Mouse (Mus musculus) liver, embryonic 16.5 days (tissue): ENCODE results near the gene Gm6169. TPM values are rescaled to one million over a fixed set of nuclear protein-coding genes. Genes with fewer than 3 reads are reported as not detected.
A peak's percentile ranks its signal among the peaks of the same experiment; 100 is the strongest.
"Not testable (repeated sequence)": the region's sequence is repeated elsewhere in the genome, so short reads cannot be mapped to it uniquely, and the experiment has no call there.

Experiments
- ATAC-seq: fragments of 200-750 bp; cut with Nextera tagmentation; 2 replicates; pipeline ENCODE4 v1.8.0; 2017; ENCODE audit warnings: low read depth, mild to moderate bottlenecking, moderate number of reproducible peaks, moderate library complexity
- H3K27ac ChIP-seq: fragments of 300-500 bp; sonication (generic); 2 replicates; pipeline ENCODE4 v1.5.1; 2014; ENCODE audit warnings: mild to moderate bottlenecking, low read length
- H3K27me3 ChIP-seq: fragments of 300-500 bp; sonication (generic); 2 replicates; pipeline ENCODE4 v1.6.1; 2014; ENCODE audit warnings: low read depth, low read length, mixed read lengths; ENCODE audit not compliant: control insufficient read depth, insufficient read depth
- H3K36me3 ChIP-seq: fragments of 300-500 bp; sonication (generic); 2 replicates; pipeline ENCODE4 v1.6.1; 2014; ENCODE audit warnings: mild to moderate bottlenecking; ENCODE audit not compliant: control insufficient read depth, insufficient read depth
- H3K4me1 ChIP-seq: fragments of 300-500 bp; sonication (generic); 2 replicates; pipeline ENCODE4 v1.6.1; 2014; ENCODE audit warnings: low read depth, low read length, mixed read lengths; ENCODE audit not compliant: control insufficient read depth
- H3K4me2 ChIP-seq: fragments of 300-500 bp; sonication (generic); 2 replicates; pipeline ENCODE4 v1.6.1; 2014; ENCODE audit warnings: low read depth, low read length, mixed read lengths
- H3K4me3 ChIP-seq: fragments of 300-500 bp; sonication (generic); 2 replicates; pipeline ENCODE4 v1.5.1; 2014; ENCODE audit warnings: low read depth, mild to moderate bottlenecking, low read length
- H3K9ac ChIP-seq: fragments of 300-500 bp; sonication (generic); 2 replicates; pipeline ENCODE4 v1.6.1; 2014; ENCODE audit warnings: low read depth, low read length
- H3K9me3 ChIP-seq: fragments of 300-500 bp; sonication (generic); replicated peaks from 2 replicates; pipeline ENCODE4 v1.6.1; 2016; ENCODE audit warnings: low read length; ENCODE audit not compliant: control insufficient read depth
- WGBS: fragments of 180-500 bp; shearing (Covaris S2); extraction: QIAGEN DNeasy Blood & Tissue Kit; methylation state at CpG from one replicate; pipeline ENCODE4 v1.1.7; 2014; ENCODE audit not compliant: insufficient replicate concordance; 5-methylcytosine and 5-hydroxymethylcytosine counted together
- polyA plus RNA-seq: library from polyadenylated mRNA; unstranded; fragments of >200 nt; fragmentation: Nextera tagmentation; extraction: Ambion mirVana; gene quantifications from 2 replicates; pipeline ENCODE4 v1.2.1, GENCODE M21; 2015

The Gm6169 gene
- polyA plus RNA-seq, 1 experiment from 2014 or later, result 0.45 TPM

DNA sequence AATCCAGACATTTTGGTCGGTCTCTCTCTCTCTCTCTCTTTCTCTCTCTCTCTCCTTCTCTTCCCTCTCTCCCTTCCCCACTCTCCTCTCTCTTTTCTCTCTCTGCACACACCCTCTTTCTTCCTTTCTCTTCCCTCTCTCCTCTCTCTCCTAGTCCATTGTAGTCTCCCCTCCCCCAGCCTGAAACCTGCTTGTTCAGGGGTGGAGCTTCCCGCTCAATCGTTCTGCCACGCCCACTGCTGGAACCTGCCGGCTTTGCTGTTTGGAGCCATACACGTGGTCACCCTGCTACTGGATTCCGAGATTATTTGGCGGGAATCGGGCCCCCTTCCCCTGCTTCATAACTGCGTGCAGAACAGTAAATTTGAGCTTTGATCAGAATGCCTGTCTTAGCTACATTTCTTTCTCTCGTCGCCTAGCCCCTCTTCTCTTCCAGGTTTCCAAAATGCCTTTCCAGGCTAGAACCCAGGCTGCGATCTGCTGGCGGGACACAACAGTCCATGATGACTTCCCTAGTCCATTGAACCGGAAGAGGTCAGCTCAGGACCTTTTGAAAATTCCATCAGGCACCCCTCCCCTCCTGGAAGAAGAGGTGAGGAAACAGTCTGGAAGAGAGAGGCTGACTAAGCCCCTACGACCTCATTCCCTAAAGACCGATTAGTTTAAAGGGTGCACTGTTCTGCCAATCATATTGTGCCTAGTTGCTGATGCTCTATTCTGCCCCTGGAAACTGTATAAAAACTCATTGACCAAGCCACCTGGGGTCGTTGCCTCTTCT is 34.0 kb downstream of the Gm6169 start:
- not testable (repeated sequence) for H3K36me3 ChIP-seq, H3K27me3 ChIP-seq, H3K9me3 ChIP-seq
- Histone ChIP-seq H3K27ac (peak overlapping the region; percentile 32), H3K4me1 (peaks cover 33% of the 10 kb centered on the region), H3K9ac (peak overlapping the region; percentile 13; the same call in 1 of the 2 replicates), H3K4me2 (peak overlapping the region; percentile 49), H3K4me3 (0 out of 2 replicates have a peak overlapping the region, but pooled peaks have one; percentile 17)
- 35% methylated on average over 18 of the region's 18 CpGs for WGBS
- ATAC-seq, result peak; percentile 16; the same call in 1 of the 2 replicates

DNA sequence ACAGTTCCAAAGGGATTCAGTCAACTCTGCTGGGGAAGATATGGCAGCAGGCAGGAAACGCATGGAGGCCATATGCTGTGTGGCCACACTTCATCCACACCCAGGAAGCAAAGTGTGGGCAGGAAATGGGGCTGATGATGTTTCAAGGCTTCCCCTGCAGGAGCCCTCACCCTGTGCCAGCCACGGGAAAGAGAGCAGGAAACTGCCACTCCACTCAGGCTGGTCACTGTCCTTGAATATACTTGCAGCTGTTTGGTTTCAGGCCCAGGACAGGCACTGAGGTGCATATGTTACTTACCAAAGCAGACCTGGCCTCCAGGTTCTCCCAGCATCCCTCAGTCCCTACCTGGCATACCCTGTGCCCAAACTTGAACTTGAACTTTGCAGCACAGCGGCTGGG is 34.6 kb downstream of the Gm6169 start:
- H3K9ac ChIP-seq, result peak overlapping the region; percentile 13; the same call in 1 of the 2 replicates
- no peaks in the 10 kb centered on the region for H3K27me3 ChIP-seq
- 37% methylated on average over 3 of the region's 3 CpGs for WGBS
- H3K4me1 ChIP-seq, result peaks cover 33% of the 10 kb centered on the region
- ATAC-seq, result no peak
- H3K9me3 ChIP-seq, result no peaks in the 10 kb centered on the region
- H3K4me2 ChIP-seq, result peak overlapping the region; percentile 49
- H3K4me3 ChIP-seq, result 0 out of 2 replicates have a peak overlapping the region, but pooled peaks have one; percentile 17
- no peaks in the 10 kb centered on the region for H3K36me3 ChIP-seq
- H3K27ac ChIP-seq, result peak overlapping the region; percentile 31

DNA sequence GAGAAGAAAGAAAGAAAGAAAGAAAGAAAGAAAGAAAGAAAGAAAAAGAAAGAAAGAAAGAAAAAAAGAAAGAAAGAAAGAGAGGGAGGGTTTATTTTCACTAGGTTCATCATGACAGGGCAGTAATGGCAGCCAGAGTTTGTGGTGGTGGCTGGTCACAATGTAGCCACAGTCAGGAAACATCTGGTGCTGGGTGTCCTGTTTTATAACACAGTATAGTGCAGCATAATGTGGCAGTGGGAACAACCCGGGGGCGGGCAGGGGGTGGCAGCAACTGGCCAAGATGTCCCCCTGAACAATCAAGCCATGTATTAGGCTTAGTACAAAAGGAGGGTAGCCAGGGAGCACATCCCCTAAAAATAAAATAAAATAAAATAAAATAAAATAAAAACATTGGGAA is 35.6 kb downstream of the Gm6169 start:
- H3K4me1 ChIP-seq, result peaks cover 33% of the 10 kb centered on the region
- no peaks in the 10 kb centered on the region for H3K36me3 ChIP-seq
- no peaks in the 10 kb centered on the region for H3K27me3 ChIP-seq
- no peak for ATAC-seq
- no peak overlapping the region for H3K27ac ChIP-seq
- no peak overlapping the region for H3K4me3 ChIP-seq
- H3K9me3 ChIP-seq, result no peaks in the 10 kb centered on the region
- no peak overlapping the region for H3K4me2 ChIP-seq
- WGBS, result 41% methylated on average over 2 of the region's 2 CpGs
- H3K9ac ChIP-seq, result no peak overlapping the region

DNA sequence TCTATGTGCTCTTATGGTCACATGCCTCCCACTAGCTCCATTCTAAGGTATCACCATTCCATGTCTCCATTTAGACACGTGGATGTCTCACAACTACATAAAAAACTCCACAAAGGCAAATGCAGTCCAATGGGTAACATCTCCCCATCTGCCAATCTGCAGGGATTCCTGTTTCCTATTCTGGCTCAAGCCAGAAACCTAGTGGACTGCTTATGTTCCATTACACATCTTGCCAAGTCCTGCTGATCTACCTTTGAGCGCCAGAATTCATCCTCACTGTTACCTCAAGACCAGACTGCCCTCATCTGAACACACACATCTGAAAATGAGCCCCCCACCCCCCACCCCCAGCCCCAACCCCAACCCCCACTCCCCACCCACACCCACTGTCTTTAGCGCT is 36.9 kb downstream of the Gm6169 start:
- Histone ChIP-seq H3K36me3 (no peaks in the 10 kb centered on the region), H3K4me1 (peaks cover 32% of the 10 kb centered on the region), H3K4me3 (no peak overlapping the region), H3K4me2 (no peak overlapping the region), H3K27ac (no peak overlapping the region), H3K27me3 (no peaks in the 10 kb centered on the region), H3K9me3 (no peaks in the 10 kb centered on the region), H3K9ac (no peak overlapping the region)
- no peak for ATAC-seq
- 82% methylated on average over 3 of the region's 3 CpGs for WGBS

DNA sequence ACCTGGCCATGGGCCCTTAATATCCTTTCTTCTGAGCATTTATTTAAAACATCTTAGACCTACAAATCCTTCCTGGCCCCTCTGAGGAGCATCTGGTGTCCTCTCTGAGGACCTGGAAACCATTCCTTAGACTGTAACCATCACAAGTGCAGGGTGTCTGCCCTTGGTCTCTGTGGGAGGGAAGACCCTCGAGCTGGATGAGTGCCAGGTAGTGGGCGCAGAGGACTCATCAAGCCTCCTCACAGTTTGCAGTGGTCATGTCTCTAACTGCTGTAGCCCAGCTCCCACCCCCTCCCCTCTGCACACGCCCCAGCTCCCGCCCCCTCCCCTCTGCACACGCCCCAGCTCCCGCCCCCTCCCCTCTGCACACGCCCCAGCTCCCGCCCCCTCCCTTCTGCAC is 38.7 kb downstream of the Gm6169 start:
- Histone ChIP-seq H3K4me1 (peaks cover 18% of the 10 kb centered on the region), H3K4me2 (no peak overlapping the region), H3K27ac (no peak overlapping the region), H3K9ac (no peak overlapping the region), H3K9me3 (no peaks in the 10 kb centered on the region), H3K27me3 (no peaks in the 10 kb centered on the region), H3K36me3 (no peaks in the 10 kb centered on the region), H3K4me3 (no peak overlapping the region)
- no peak for ATAC-seq
- 78% methylated on average over 3 of the region's 8 CpGs for WGBS

DNA sequence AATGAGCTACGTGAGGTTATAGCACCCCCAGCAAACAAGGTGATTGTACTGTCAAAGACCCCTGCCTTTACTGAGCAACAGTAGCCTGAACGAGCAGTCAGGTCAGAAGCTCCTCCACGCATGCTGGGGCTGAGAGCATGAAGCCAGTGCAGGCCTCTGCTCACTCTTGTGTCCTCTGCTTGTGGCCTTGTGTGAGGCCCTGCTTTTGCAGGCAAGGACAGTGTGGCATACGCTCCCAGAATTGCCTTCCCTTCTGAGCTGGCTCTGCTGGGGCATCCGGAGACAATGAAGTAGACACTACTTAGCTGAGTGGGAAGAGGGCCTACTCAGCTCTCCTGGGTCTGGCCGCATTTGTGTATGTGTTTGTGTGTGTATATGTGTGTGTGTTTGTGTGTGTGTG is 39.3 kb downstream of the Gm6169 start:
- WGBS, result 78% methylated on average over 6 of the region's 6 CpGs
- no peaks in the 10 kb centered on the region for H3K27me3 ChIP-seq
- no peak overlapping the region for H3K9ac ChIP-seq
- H3K9me3 ChIP-seq, result no peaks in the 10 kb centered on the region
- ATAC-seq, result no peak
- H3K4me2 ChIP-seq, result no peak overlapping the region
- no peak overlapping the region for H3K27ac ChIP-seq
- peaks cover 15% of the 10 kb centered on the region for H3K4me1 ChIP-seq
- H3K4me3 ChIP-seq, result no peak overlapping the region
- H3K36me3 ChIP-seq, result no peaks in the 10 kb centered on the region

DNA sequence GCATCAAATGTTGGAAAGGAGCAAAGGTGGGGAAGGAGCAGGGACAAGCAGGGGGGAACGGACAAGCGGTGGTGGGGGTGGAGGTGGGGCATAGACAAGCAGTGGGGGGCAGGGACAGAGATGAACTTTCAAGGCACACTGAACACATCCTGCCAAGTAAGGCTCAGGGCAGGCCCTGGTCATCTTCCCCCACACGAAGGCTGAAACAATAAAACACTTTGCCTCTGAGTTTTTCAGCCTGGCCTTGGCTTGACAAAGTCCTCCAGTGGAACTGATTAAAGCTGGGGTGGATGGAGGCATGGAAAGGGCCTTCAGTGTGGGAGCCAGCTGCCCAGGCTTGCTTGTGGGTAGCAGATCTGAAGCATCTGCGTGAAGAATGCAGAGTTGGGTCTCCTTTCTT is 41.2 kb downstream of the Gm6169 start:
- Histone ChIP-seq H3K9me3 (no peaks in the 10 kb centered on the region), H3K4me1 (peaks cover 6% of the 10 kb centered on the region; the same call in 1 of the 2 replicates), H3K4me2 (no peak overlapping the region), H3K36me3 (no peaks in the 10 kb centered on the region), H3K9ac (no peak overlapping the region), H3K27ac (no peak overlapping the region), H3K27me3 (no peaks in the 10 kb centered on the region), H3K4me3 (no peak overlapping the region)
- no peak for ATAC-seq
- 36% methylated on average over 4 of the region's 4 CpGs for WGBS

DNA sequence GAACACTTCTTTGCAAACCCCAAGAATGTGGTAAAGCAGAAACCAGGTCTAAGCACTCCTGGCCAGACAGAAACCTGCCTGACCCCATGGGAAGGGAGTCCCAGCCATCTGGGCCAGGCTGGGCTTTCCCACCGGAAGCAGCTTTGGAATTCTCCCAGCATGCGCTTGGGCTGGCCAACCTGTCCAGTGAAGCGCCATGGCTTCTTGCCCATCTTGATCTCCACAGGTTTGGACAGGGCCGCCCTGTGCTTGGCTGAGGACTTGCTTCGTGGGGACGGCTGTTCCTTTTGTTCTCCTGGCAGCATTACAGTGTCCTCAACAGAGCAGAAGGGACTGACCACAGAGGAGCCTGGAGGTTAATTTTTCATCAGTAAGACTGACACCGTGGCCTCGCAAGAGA is 45.2 kb downstream of the Gm6169 start:
- Histone ChIP-seq H3K36me3 (no peaks in the 10 kb centered on the region), H3K27me3 (no peaks in the 10 kb centered on the region), H3K9me3 (no peaks in the 10 kb centered on the region), H3K4me2 (no peak overlapping the region), H3K27ac (no peak overlapping the region), H3K9ac (no peak overlapping the region), H3K4me1 (peaks cover 6% of the 10 kb centered on the region; the same call in 1 of the 2 replicates), H3K4me3 (no peak overlapping the region)
- 67% methylated on average over 8 of the region's 8 CpGs for WGBS
- no peak; the same call in 1 of the 2 replicates for ATAC-seq

DNA sequence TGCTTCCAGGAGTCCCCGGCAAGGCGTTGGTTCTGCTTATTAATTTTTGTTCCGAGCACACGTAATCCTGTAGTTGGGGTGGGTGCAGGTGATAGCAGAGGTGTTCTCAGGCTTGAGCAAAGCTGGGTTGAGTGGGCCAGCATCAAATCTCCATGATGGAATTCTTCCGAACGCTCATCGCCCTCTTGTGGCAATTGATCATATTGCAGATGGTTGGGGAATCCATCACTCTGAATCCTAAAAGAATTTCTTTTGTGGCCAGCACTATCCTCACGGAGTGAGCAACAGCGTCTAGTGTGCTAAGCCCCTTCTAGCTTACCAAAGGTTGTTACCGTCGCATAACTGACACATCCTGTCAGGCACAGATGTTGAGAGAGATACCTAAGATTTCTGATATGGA is 46.4 kb downstream of the Gm6169 start:
- no peaks in the 10 kb centered on the region for H3K9me3 ChIP-seq
- H3K9ac ChIP-seq, result no peak overlapping the region
- no peak overlapping the region for H3K27ac ChIP-seq
- no peaks in the 10 kb centered on the region for H3K36me3 ChIP-seq
- no peaks in the 10 kb centered on the region for H3K27me3 ChIP-seq
- 11% methylated on average over 11 of the region's 11 CpGs for WGBS
- peaks cover 4% of the 10 kb centered on the region; the same call in 1 of the 2 replicates for H3K4me1 ChIP-seq
- H3K4me2 ChIP-seq, result no peak overlapping the region
- ATAC-seq, result no peak
- no peak overlapping the region for H3K4me3 ChIP-seq
